Mouse (Mus musculus): ENCODE results near the gene Pgap1.

DNA sequence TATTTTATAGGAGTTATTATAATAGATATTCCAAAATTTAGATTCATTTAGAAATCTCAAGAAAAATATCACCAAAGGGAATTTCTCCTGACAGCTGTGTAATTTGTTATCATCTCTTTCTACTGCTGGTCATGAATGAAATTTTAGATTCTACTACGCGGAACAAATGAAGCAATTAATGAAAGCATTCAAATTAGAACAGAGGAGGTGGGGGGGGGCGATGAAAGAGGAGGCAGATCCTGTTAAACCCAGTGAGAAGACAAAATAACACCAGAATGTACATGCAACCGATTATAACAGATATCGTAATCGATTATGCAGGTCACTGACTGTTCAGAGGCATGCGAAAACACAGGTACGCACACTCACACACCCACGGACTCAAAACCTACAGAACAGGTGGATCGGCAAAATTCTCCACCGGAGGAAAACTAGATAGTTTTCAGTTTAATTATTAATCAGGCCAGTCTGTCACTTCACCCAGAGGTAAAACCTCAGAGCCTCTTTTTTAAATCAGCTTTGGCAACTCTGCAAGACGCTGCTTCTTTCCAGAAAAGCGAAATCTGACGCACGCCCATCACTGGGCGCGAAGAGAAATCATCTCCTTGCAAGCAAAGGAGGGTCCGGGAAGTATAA is 780 bp downstream of the Pgap1 start:
- TF ChIP-seq TAL1 (IDR thresholded peaks at IDR 0.05; ENCODE audit: low read length) (no peak), GATA1 (IDR thresholded peaks at IDR 0.05; ENCODE audit: low read length) (no peak)
